Mouse (Mus musculus) heart, embryonic 11.5 days (tissue): ENCODE measurements around the gene Icam2. TPM values are rescaled to one million over a fixed set of nuclear protein-coding genes. Genes with fewer than 3 reads are reported as not detected.
"Not testable (repeated sequence)": the region's sequence is repeated elsewhere in the genome, so short reads cannot be mapped to it uniquely, and the experiment has no call there.

ENCODE experiments used
- ATAC-seq: fragments of 200-750 bp; cut with Nextera tagmentation; replicated peaks from 2 replicates; pipeline ENCODE4 v1.8.0; 2017; ENCODE audit warnings: moderate library complexity; ENCODE audit not compliant: insufficient number of reproducible peaks, low FRiP score, low TSS enrichment
- H3K27ac ChIP-seq: fragments of 300-500 bp; sonication (generic); 2 replicates; pipeline ENCODE4 v1.5.1; 2014; ENCODE audit warnings: mild to moderate bottlenecking, low read depth, low read length
- H3K27me3 ChIP-seq: fragments of 300-500 bp; sonication (generic); 2 replicates; pipeline ENCODE4 v1.6.1; 2014; ENCODE audit warnings: mild to moderate bottlenecking, low read length, mixed read lengths; ENCODE audit not compliant: control insufficient read depth, insufficient read depth
- H3K36me3 ChIP-seq: fragments of 300-500 bp; sonication (generic); 2 replicates; pipeline ENCODE4 v1.6.1; 2014; ENCODE audit warnings: mild to moderate bottlenecking, low read length, moderate library complexity, mixed read lengths; ENCODE audit not compliant: control insufficient read depth, insufficient read depth
- H3K4me1 ChIP-seq: fragments of 300-500 bp; sonication (generic); 2 replicates; pipeline ENCODE4 v1.6.1; 2014; ENCODE audit warnings: low read length; ENCODE audit not compliant: control insufficient read depth, insufficient read depth
- H3K4me2 ChIP-seq: fragments of 300-500 bp; sonication (generic); 2 replicates; pipeline ENCODE4 v1.6.1; 2014; ENCODE audit warnings: mild to moderate bottlenecking, moderate library complexity
- H3K4me3 ChIP-seq: fragments of 300-500 bp; sonication (generic); 2 replicates; pipeline ENCODE4 v1.5.1; 2014; ENCODE audit warnings: low read depth, low read length
- H3K9ac ChIP-seq: fragments of 300-500 bp; sonication (generic); 2 replicates; pipeline ENCODE4 v1.6.1; 2014; ENCODE audit warnings: mild to moderate bottlenecking, low read depth, low read length, moderate library complexity
- H3K9me3 ChIP-seq: fragments of 300-500 bp; sonication (generic); replicated peaks from 2 replicates; pipeline ENCODE4 v1.6.1; 2016; ENCODE audit warnings: low read length; ENCODE audit not compliant: control insufficient read depth
- WGBS: fragments of 180-500 bp; shearing (Covaris S2); extraction: QIAGEN DNeasy Blood & Tissue Kit; methylation state at CpG from one replicate; pipeline ENCODE4 v1.1.7; 2014; ENCODE audit not compliant: insufficient replicate concordance; 5-methylcytosine and 5-hydroxymethylcytosine counted together
- polyA plus RNA-seq: library from polyadenylated mRNA; unstranded; fragments of >200 nt; fragmentation: Nextera tagmentation; extraction: Ambion mirVana; gene quantifications from 2 replicates; pipeline ENCODE4 v1.2.1, GENCODE M21; 2014

Gene Icam2
- polyA plus RNA-seq, 1 experiment from 2014 or later = 76.2 TPM

DNA sequence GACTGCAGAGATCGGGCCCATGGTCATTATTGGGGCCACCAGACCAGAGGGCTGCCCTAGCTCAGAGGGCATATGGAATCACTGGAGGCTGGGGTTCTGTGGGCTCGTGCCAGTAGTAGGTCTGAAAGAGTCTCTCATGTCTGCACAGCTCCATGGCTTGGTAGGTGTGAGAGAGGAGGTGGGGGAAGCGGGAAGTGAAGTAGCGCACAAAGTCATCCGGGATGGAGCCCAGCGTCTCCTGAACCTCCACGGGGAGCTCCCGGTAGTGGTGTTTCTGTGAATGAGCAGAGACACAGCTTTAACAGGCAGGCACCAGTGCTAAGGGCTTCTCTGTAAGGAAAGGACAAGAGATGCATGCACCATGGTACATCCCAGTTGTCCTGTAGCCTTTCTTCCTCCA lies 10.6 kb upstream of the Icam2 start:
- no peak overlapping the region for H3K27ac ChIP-seq
- H3K36me3 ChIP-seq = peaks cover 17% of the 10 kb centered on the region
- H3K27me3 ChIP-seq = no peaks in the 10 kb centered on the region
- no peaks in the 10 kb centered on the region for H3K9me3 ChIP-seq
- H3K4me3 ChIP-seq = no peak overlapping the region
- no peak overlapping the region for H3K4me2 ChIP-seq
- 89% methylated on average over 8 of the region's 8 CpGs for WGBS
- ATAC-seq = no peak
- H3K9ac ChIP-seq = no peak overlapping the region
- H3K4me1 ChIP-seq = no peaks in the 10 kb centered on the region

DNA sequence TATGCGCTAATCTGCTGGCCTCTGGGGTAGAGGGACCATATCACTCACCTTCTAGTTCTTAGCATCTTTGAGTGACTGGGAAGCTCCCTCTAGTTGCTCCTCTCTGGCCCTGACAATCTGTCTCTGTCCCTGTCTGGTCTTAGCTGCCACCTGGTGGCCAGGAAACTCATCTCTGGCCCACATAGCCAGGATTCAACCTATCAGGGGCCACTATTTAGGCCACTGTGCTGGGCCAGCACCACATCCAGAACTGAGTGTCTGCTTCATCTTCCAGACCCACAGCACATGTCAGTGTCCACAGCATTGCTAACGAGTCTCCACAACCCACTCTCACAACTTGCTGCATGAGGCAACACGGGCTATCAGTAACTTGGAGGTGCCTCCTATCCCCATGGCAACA lies 9.8 kb upstream of the Icam2 start:
- Histone ChIP-seq H3K27me3 (no peaks in the 10 kb centered on the region), H3K36me3 (peaks cover 13% of the 10 kb centered on the region; the same call in 1 of the 2 replicates), H3K9me3 (no peaks in the 10 kb centered on the region), H3K4me2 (no peak overlapping the region), H3K9ac (no peak overlapping the region), H3K4me3 (no peak overlapping the region), H3K4me1 (no peaks in the 10 kb centered on the region), H3K27ac (no peak overlapping the region)
- no peak for ATAC-seq
- WGBS = 81% methylated on average over 3 of the region's 3 CpGs

DNA sequence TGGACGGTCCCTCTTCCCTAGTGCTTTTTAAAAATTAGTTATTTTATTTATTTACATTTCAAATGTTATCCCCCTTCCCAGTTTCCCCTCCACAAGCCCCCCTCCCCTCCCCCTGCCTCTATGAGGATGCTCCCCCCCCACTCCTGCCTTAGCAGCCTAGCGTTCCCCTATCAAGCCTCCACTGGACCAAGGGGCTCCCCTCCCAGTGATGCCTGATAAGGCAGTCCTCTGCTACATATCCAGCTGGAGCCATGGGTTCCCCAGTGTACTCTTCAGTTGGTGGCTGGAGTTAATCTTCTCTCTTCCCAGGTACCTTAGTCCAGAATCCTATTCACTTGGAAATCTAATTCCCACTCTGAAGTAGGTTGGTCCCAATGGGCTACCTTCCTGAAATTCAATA lies 6.2 kb upstream of the Icam2 start:
- not testable (repeated sequence) for H3K4me1 ChIP-seq, H3K36me3 ChIP-seq, H3K27me3 ChIP-seq, H3K27ac ChIP-seq, H3K4me3 ChIP-seq, H3K9me3 ChIP-seq, H3K4me2 ChIP-seq, ATAC-seq, H3K9ac ChIP-seq
- 42% methylated on average over 2 of the region's 2 CpGs for WGBS

DNA sequence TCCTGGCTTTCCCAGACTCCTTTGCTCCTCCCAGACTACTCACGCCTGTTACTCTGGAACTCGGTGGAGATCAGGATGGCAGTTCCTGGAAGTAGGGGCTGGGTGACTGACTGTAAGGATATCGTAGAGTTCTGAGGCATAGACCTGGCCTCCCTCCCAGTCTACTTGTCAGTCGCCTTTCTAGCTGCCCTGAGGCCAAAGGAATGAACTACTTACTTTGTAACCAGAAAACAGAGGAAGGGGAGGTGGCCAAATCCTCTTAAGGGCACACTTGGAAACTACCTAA lies 5.4 kb upstream of the Icam2 start:
- Histone ChIP-seq H3K4me3 (no peak overlapping the region), H3K27me3 (no peaks in the 10 kb centered on the region), H3K4me1 (peaks cover 5% of the 10 kb centered on the region; the same call in 1 of the 2 replicates), H3K27ac (no peak overlapping the region), H3K4me2 (no peak overlapping the region), H3K9ac (no peak overlapping the region), H3K36me3 (peaks cover 2% of the 10 kb centered on the region; the same call in 1 of the 2 replicates), H3K9me3 (no peaks in the 10 kb centered on the region)
- WGBS = 54% methylated on average over 4 of the region's 4 CpGs
- no peak for ATAC-seq

DNA sequence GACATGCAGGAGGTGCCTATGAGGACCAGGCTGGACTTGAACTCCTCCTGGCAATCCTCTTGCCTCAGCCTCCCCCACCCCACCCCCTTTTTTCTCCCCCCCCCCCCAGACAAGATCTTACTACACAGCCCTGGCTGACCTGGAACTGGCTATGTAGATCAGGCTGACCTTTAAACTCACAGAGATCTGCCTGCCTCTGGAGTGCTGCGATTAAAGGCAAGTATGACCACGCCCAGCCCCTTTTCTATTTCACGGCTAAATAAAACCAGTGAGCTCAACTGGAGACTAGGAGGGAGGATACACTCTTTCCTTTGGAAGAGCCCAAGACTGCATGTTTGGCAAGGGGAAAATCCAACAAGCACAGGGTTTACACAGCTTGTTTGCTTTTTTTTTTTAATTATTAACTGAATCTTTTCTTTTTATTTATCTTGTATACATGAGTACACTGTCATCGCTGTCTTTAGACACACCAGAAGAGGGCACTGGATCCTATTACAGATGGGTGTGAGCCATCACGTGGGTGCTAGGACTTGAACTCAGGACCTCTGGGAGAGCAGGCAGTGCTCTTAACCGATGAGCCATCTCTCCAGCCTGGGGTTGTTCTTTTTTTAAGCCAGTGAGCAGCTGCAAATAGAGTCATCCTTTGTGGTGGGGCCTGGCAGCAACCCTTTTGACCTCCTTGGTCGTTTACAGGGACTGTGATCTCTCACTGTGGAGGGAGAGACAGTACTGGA lies 4.9 kb upstream of the Icam2 start:
- ATAC-seq = no peak
- Histone ChIP-seq H3K36me3 (no peaks in the 10 kb centered on the region), H3K27me3 (no peaks in the 10 kb centered on the region), H3K27ac (no peak overlapping the region), H3K4me2 (no peak overlapping the region), H3K9ac (no peak overlapping the region), H3K9me3 (no peaks in the 10 kb centered on the region), H3K4me1 (peaks cover 5% of the 10 kb centered on the region; the same call in 1 of the 2 replicates), H3K4me3 (no peak overlapping the region)
- 70% methylated on average over 7 of the region's 7 CpGs for WGBS

DNA sequence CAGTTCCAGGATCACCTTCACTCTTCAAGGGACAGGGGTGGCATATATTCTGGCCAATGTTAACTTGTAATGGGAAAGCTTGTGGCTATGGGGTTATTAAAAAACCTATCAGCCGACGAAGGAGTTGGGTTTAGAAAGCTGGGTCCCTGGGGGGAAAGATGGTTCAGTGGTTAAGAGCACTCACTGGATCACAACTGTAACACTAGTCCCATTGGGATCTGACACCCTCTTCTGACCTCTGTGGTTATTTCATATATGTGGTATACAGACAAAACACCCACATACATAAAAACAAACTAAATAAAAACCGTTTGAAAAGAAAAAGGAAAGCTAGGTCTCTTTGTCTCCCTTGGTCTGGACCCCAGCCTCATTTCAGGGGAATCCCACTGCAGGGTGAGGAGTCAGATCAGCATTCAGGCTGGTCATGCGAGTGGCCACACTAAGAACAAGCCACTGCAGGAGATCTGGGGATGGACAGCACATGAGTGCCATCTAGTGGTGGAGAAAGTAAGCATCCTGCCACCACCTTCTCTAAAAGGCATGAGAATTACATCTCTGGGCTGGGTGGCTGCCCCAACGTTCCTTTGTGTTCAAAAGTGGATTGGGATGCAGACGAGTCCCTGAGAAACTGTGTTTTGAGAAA lies 3.8 kb upstream of the Icam2 start:
- Histone ChIP-seq H3K4me1 (peaks cover 5% of the 10 kb centered on the region; the same call in 1 of the 2 replicates), H3K4me3 (no peak overlapping the region), H3K9me3 (no peaks in the 10 kb centered on the region), H3K27ac (no peak overlapping the region), H3K4me2 (no peak overlapping the region), H3K9ac (no peak overlapping the region), H3K36me3 (no peaks in the 10 kb centered on the region), H3K27me3 (no peaks in the 10 kb centered on the region)
- 33% methylated on average over 6 of the region's 6 CpGs for WGBS
- ATAC-seq = peak; percentile 64; the same call in 1 of the 2 replicates

DNA sequence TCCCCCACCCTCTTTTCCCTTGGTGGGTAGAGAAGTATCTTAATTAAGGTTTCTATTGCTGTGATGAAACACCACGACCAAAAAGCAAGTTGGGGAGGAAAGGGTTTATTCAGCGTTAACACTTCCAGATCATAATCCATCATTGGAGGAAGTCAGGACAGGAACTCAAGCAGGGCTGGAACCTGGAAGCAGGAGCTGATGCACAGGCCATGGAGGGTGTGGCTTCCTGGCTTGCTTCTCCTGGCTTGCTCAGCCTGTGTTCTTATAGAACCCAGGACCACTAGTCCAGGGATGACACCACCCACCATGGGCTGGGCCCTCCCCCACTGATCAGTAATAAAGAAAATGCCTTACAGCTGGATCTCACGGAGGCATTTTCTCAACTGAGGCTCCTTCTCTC lies 2.9 kb upstream of the Icam2 start:
- Histone ChIP-seq H3K36me3 (no peaks in the 10 kb centered on the region), H3K27me3 (no peaks in the 10 kb centered on the region), H3K4me3 (no peak overlapping the region), H3K4me2 (no peak overlapping the region), H3K9ac (no peak overlapping the region), H3K9me3 (no peaks in the 10 kb centered on the region), H3K4me1 (peaks cover 5% of the 10 kb centered on the region; the same call in 1 of the 2 replicates), H3K27ac (no peak overlapping the region)
- ATAC-seq = no peak
- 48% methylated on average over 3 of the region's 3 CpGs for WGBS

DNA sequence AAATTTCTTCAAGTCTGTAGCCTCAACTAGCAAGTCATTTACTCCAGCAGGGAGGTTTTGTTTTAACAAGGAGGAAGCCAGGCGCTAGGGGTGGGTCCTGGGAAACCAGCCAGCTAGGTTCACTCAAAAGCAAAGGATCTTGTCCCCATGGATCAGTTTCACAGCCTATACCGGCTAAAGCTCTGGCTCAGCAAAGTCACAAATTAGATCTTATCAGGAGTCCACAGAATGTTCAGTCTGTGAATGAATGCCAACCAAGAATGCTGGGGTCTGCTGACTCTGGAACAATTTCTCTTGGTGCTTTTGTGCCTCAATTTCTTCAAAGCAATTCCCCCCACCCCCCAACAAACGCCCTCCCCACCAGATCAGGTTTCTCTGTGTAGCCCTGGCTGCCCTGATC lies 1.7 kb upstream of the Icam2 start:
- no peak overlapping the region for H3K27ac ChIP-seq
- no peak overlapping the region for H3K4me3 ChIP-seq
- no peaks in the 10 kb centered on the region for H3K9me3 ChIP-seq
- no peaks in the 10 kb centered on the region for H3K36me3 ChIP-seq
- no peaks in the 10 kb centered on the region for H3K27me3 ChIP-seq
- H3K9ac ChIP-seq = no peak overlapping the region
- peaks cover 5% of the 10 kb centered on the region; the same call in 1 of the 2 replicates for H3K4me1 ChIP-seq
- no peak for ATAC-seq
- 32% methylated on average over 3 of the region's 3 CpGs for WGBS
- no peak overlapping the region for H3K4me2 ChIP-seq

DNA sequence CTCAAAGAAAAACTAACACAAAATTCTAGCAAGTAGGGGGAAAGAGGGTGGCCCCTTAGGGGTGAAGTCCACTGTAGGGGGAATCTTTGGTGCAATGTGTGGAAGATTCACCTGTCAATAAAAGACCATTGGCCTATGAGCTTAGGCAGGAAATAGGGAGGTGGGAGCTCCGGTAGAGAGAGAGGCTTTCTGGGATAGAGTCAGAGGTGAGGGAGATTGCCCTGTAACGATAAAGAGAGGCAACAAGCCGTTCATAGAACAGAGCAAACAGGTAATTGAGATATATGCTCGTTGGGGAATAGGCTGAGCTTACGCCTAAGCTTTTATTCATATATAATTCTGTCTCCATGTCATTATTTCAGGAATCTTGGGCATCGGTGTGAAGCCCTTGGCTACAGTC lies 855 bp downstream of the Icam2 start:
- Histone ChIP-seq H3K27ac (no peak overlapping the region), H3K36me3 (no peaks in the 10 kb centered on the region), H3K9me3 (no peaks in the 10 kb centered on the region), H3K27me3 (no peaks in the 10 kb centered on the region), H3K9ac (no peak overlapping the region), H3K4me3 (no peak overlapping the region), H3K4me1 (peaks cover 11% of the 10 kb centered on the region; the same call in 1 of the 2 replicates), H3K4me2 (no peak overlapping the region)
- WGBS = 79% methylated on average over 6 of the region's 6 CpGs
- ATAC-seq = no peak
